Mouse (Mus musculus) heart, postnatal 25 days (tissue): ENCODE measurements at regions not wholly inside any gene's neighbourhood (a gene's known extent, or its start where the extent isn't known, plus 50 kb on each side); places are given as distances from the start of the nearest gene placed in this dataset.

Source experiments
- DNase-seq: peaks from one replicate; pipeline ENCODE4 v3.0.0; 2022; ENCODE audit warnings: low spot score
- intact Hi-C: fragments of 180-260 bp; cut with DNase I; formaldehyde crosslinking; loops from one replicate; pipeline ENCODE4 v1.15.1; 2025

- no peak for DNase-seq
- intact Hi-C loops, result no loop called here
Measured at GRCm38 (mm10) chr11:44013841-44014240, 112.8 kb upstream of the Adra1b start.

DNA sequence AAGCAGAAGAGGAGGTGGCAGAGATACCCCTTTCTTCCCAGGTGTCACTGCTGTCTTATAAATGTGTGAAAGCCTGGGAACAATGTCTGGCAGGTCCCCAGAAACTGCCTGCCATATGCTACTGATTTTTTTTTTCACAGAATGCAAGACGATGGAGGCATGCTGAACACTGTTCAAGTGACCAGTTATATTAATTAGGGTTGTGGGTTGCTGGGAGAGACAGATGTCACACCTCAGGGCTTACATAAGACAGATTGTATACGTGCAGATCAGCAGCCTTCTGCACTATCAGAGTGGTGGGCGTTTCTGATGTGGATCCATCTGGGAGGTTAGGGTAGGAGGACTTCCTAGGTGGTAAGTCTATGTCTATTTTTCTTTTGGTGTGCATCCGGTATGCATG is 120.6 kb upstream of the Adra1b start:
- no peak for DNase-seq
- intact Hi-C loops, result no loop called here

DNA sequence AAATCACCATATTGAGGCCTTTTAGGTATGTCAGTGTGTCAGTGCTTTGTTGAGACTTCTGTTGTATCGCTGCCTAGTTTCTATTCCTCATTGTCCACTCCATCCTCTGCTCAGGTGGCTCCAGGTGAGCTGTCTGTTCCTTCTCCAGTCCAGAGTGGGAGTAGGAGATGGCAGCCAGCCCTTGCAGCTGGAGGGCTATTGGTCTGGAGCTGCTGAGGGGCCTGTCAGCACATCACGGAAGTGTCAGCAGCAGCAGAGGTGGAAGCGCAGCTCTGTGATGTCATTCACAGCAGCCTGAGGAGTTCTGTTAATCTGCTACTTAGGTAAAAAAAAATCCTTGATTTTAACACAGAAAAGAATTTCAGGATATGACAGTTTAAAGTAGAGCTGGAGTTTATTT is 126.0 kb upstream of the Adra1b start:
- intact Hi-C loops, result no loop called here
- DNase-seq, result no peak

GRCm38 (mm10) chr11:44046083-44046482 is 145.1 kb upstream of the Adra1b start:
- intact Hi-C loops, result no loop called here
- DNase-seq, result no peak

GRCm38 (mm10) chr11:44049253-44049976 is 148.4 kb upstream of the Adra1b start:
- DNase-seq, result no peak
- intact Hi-C loops, result no loop called here

- intact Hi-C loops, result no loop called here
- DNase-seq, result no peak
Measured at GRCm38 (mm10) chr11:44052481-44052880, 151.5 kb upstream of the Adra1b start.

DNA sequence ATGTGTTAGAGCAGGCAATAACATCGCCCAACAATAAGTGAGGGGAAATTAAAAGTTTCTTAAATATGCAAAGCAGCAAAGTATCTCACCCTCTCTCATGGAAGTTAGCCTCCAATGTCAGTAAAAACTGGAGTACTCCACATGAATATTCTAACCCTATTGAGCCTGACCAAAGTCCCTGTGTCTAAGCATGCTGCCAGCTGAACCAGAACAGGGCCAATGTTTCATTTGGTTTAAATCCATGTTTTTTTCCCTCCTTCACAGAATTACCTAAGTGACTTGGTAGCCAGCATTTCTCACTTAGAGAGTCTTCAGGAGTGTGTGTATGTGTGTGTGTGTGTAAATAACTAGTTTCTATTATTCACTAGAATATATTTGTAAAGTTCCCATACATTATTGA is 161.4 kb upstream of the Adra1b start:
- no peak for DNase-seq
- intact Hi-C loops, result no loop called here

DNA sequence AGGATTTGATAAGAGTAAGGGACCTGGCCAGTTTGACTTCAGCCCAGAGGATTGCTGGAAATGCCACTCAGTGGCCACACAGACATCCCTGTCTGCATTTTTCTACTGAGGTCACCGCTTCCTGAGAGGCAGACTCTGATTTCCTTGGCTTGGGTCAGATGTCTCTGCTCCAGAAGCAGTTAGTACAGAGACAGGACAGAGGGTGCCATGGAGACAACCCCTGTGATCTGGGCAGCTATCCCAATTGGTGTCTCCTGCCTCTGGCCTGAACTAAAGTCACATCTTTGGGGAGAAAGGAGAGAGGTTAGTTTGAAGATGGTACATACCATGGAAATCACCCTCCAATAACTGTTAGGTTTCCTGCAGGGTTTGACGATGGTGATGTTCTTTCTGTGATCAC is 165.2 kb upstream of the Adra1b start:
- no peak for DNase-seq
- intact Hi-C loops, result no loop called here

DNA sequence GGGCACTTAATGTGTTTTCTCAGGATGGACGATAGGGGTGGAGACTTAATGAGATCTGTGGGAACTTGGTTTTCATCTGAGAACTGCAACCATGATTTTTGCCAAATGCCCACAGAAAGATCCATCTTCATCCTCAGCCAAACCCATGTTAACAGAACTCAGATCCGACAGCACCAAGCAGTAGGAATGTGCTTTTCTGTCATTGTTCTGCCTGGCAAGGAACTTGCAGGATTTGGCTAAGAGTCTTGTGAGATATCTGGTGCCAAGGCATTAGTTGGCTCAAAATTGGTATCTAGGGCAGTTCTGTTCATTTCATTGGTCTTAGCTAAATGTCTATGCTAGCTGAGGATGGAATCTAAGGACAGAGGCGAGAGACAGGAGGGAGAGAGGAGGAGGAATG is 182.7 kb upstream of the Adra1b start:
- no peak for DNase-seq
- intact Hi-C loops, result no loop called here

DNA sequence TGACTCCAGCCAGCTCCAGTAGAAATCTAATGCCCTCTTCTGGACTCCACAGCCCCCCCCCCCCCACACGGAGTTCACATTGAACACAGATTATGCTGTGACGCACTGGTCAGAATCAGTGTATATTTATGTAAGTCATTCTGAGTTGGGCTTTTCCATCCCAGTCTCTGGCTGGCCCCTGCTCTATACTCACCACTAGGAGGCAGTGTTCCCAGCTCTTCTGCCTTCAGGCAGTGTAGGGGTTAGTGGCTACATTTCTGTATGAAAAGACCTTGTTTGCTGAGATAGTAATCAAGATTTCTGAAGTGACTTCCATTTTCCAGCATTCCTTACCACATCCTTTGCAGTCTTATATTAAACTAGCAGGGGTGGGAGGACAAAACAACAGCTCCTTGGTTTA is 185.9 kb upstream of the Adra1b start:
- no peak for DNase-seq
- intact Hi-C loops, result no loop called here

DNA sequence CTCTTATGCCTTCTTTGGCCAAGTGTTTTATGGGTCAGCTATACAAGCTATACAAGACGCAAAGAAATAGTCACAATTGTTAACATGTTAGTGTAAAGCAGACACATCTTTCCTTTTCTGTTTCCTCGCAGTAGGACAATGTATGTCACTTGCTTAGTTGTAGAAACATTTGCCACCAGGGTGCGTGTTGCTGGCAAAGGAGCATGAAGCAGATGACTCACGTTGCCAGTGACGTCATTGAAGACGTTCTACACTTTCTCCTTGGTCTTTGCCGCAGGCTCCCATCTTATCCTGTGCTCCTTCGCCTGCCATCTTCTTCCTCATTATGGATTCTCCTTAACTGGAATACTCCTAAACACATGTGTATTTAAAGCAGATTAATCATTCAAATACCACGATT is 188.5 kb upstream of the Adra1b start:
- intact Hi-C loops, result no loop called here
- no peak for DNase-seq

- intact Hi-C loops, result no loop called here
- no peak for DNase-seq
Measured at GRCm38 (mm10) chr11:44095280-44095679, 194.3 kb upstream of the Adra1b start.

DNA sequence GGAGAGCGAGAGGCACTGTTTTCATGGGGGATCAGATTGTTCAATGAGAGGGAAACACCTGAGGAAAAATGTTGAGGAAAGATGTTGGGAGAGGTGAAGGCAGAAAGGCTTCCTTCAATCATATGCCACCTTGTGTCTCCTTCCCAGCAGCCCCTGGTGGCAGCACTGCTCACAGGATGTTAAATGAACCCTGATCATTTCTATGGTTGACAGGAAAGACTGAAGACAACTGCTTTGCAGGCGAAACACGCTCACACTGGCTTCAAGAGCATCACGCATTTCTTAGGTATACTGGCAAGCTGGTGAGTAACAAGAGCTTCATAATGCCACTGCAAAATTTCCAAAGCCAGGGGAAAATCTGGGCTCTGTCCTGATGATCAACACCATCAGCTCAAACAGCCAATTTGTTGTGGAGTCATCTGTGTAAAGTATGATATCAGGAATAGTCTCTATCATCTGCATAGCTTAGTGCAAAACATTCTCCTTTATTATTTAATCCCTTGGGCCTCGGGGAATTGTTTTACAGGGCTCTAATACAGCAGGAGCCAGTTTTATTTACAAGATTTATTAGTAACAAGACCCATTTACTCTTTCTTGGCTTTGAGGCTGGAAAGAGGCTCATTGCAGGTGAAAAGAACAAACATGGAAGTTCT is 202.3 kb upstream of the Adra1b start:
- intact Hi-C loops, result no loop called here
- no peak for DNase-seq

GRCm38 (mm10) chr11:44103841-44104191 is 202.8 kb upstream of the Adra1b start:
- intact Hi-C loops, result no loop called here
- no peak for DNase-seq

DNA sequence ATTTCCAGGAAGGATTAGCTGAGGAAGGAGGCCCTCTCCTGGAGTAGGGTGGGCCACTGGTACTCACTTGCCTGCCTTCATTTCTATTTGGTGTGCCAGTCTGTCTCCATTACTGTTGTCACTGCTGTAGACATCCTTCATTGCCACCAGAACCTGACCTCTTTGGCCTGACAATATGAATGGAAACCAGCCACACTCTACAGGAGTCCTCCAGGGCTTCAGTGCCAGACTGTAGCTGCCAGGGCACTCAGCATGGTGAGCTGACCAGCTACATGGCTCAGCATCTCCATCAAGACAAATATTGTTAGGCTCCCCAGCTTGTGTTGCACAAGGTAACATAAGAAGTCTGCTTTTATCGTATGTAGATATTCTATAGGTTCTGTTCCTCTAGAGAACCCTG is 205.2 kb upstream of the Adra1b start:
- intact Hi-C loops, result no loop called here
- DNase-seq, result no peak

GRCm38 (mm10) chr11:44111525-44111924 is 210.5 kb upstream of the Adra1b start:
- intact Hi-C loops, result loop anchor here (10.0 kb wide), 2 partner anchors 213 to 277 kb away; no protein-coding TSS in a partner anchor
- DNase-seq, result no peak

DNA sequence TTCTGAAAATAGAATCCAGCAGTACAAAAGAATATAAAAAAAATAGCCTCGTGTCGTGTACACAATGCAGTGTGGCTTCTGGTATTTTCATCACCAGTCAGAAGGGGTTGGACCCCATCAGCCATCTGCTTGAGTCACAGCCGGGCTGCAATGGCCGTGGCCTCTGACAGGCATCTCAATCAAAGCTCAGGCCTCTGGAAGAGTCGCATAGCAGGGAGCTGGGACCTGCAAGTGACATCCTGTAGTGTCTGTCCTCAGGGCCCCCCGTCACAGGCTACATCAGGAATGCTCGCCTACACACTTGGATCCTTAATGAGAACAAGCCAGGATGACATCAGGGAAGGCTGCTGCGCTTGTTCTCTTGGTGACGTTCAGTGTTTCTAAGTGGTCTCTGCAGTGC is 226.1 kb upstream of the Adra1b start:
- intact Hi-C loops, result no loop called here
- DNase-seq, result no peak

GRCm38 (mm10) chr11:44128481-44128880 is 227.5 kb upstream of the Adra1b start:
- intact Hi-C loops, result no loop called here

GRCm38 (mm10) chr11:44133244-44133643 is 232.2 kb upstream of the Adra1b start:
- DNase-seq, result no peak
- intact Hi-C loops, result no loop called here

More at GRCm38 (mm10) chr11:44128481-44128880, 227.5 kb upstream of the Adra1b start:
- peak; percentile 35 for DNase-seq

- DNase-seq, result no peak
- intact Hi-C loops, result no loop called here
Measured at GRCm38 (mm10) chr11:44136024-44136423, 235.0 kb upstream of the Adra1b start.

DNA sequence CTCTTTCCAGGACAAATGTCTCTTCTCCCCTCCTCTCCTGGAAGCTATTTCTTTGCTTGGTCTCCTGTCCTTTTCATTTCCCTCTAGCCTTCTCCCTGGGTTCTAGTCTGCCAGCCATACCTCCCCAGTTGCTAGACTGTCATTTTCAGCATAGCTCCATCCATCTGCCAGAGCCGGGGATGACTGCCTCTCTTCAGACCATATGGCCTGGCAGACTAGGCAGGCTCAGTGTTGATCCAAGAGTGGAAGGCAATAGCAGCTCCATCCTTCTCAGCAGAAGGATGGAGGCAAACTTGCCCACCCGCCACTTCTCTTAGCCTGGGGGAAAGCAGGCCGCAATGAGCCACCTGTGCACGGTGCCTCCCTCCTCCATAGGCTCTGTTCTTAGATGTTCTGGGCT is 242.0 kb upstream of the Adra1b start:
- no peak for DNase-seq
- intact Hi-C loops, result no loop called here

GRCm38 (mm10) chr11:44144477-44144876 is 243.5 kb upstream of the Adra1b start:
- intact Hi-C loops, result no loop called here
- DNase-seq, result no peak
